Mouse (Mus musculus): ENCODE results near the gene Trabd2b.

Gene Trabd2b

GRCm38 (mm10) chr4:114646825-114647681, 240.5 kb downstream of the Trabd2b start:
- no peak for DNase-seq (ENCODE audit: low read depth, low spot score)

- DNase-seq (ENCODE audit: low read depth, low spot score) = peak; percentile 40
Measured at GRCm38 (mm10) chr4:114647689-114648088, 241.2 kb downstream of the Trabd2b start.

- DNase-seq (ENCODE audit: low read depth, low spot score) = peak; percentile 21
Measured at GRCm38 (mm10) chr4:114648532-114649074, 242.1 kb downstream of the Trabd2b start.

- no peak for DNase-seq (ENCODE audit: low read depth, low spot score)
Measured at GRCm38 (mm10) chr4:114650551-114650950, 244.0 kb downstream of the Trabd2b start.

GRCm38 (mm10) chr4:114651007-114651406, 244.5 kb downstream of the Trabd2b start:
- no peak for DNase-seq (ENCODE audit: low read depth, low spot score)

- no peak for DNase-seq (ENCODE audit: low read depth, low spot score)
Measured at GRCm38 (mm10) chr4:114651606-114652005, 245.1 kb downstream of the Trabd2b start.

GRCm38 (mm10) chr4:114652400-114652799, 245.9 kb downstream of the Trabd2b start:
- no peak for DNase-seq (ENCODE audit: low read depth, low spot score)

GRCm38 (mm10) chr4:114657933-114658332, 251.4 kb downstream of the Trabd2b start:
- no peak for DNase-seq (ENCODE audit: low read depth, low spot score)

- DNase-seq (ENCODE audit: low read depth, low spot score) = no peak
Measured at GRCm38 (mm10) chr4:114659876-114660275, 253.4 kb downstream of the Trabd2b start.

GRCm38 (mm10) chr4:114664063-114665036, 257.8 kb downstream of the Trabd2b start:
- DNase-seq (ENCODE audit: low read depth, low spot score) = no peak
